In genomic region chr7:57966216-57966615, GRCm38 (mm10) we compare ENCODE assay signal across 28 mouse cellular contexts.
DNase-seq lines count a peak whose midpoint lies in the region.
"Had no signal": no experiment of that assay in that cellular context is flagged by ENCODE, and none has a peak within 500 bp of the region (broad histone marks: within the 10 kb centered on the region; RNA-seq: fewer than 3 reads in every experiment).

No protein-coding gene starts in this region.

- peak; percentile 4 for DNase-seq in embryo, embryonic 11 days
- no peak for DNase-seq in embryo, embryonic 9.5 days (ENCODE audit: extremely low spot score)
- DNase-seq in 416B (ENCODE audit: low read depth) (peak; percentile 4), ES-CJ7 (ENCODE audit: low read depth, low spot score) (peak; percentile 64), ZHBTc4 (ENCODE audit: low read depth, low spot score) (peak; percentile 41)
- no peak for DNase-seq in midbrain, embryonic 10.5 days (ENCODE audit: low spot score)
- no peak for DNase-seq in right cerebral cortex, postnatal 36 days (ENCODE audit: low spot score in 2 of 2)
- no peak for DNase-seq in cerebellum, postnatal 10 days
- DNase-seq: adrenal gland, postnatal 10 days; adrenal gland, postnatal 36 days; B cell, adult 2 months; cerebellum, adult 18-20 months; cerebellum, adult 9-10 months; cerebellum, postnatal 36 days; forebrain, postnatal 0 days; gastrocnemius, adult 2 months; gastrocnemius, postnatal 14 days; heart, adult 18-20 months; heart, postnatal 14 days; heart, postnatal 4 days; kidney, adult 11 months had no signal

- H3K9me3 ChIP-seq in midbrain, embryonic 10.5 days (replicated peaks): no peaks in the 10 kb centered on the region
- H3K9me3 ChIP-seq: embryonic facial prominence, embryonic 12.5 days; embryonic facial prominence, embryonic 15.5 days; heart, embryonic 12.5 days; heart, embryonic 15.5 days had no signal

- H3K27me3 ChIP-seq in midbrain, embryonic 10.5 days (ENCODE audit: low read depth, poor library complexity, severe bottlenecking): no peaks in the 10 kb centered on the region
- H3K27me3 ChIP-seq: CH12.LX; embryonic facial prominence, embryonic 12.5 days; embryonic facial prominence, embryonic 15.5 days; heart, embryonic 12.5 days; heart, embryonic 15.5 days had no signal

- no peaks in the 10 kb centered on the region for H3K36me3 ChIP-seq in midbrain, embryonic 10.5 days
- H3K36me3 ChIP-seq: embryonic facial prominence, embryonic 12.5 days; embryonic facial prominence, embryonic 15.5 days; heart, embryonic 12.5 days; heart, embryonic 15.5 days had no signal

- H3K4me1 ChIP-seq in midbrain, embryonic 10.5 days: no peaks in the 10 kb centered on the region
- H3K4me1 ChIP-seq: embryonic facial prominence, embryonic 12.5 days; embryonic facial prominence, embryonic 15.5 days; heart, embryonic 12.5 days; heart, embryonic 15.5 days had no signal

- H3K27ac ChIP-seq in midbrain, embryonic 10.5 days (replicated peaks): no peak overlapping the region
- H3K27ac ChIP-seq: embryonic facial prominence, embryonic 12.5 days; embryonic facial prominence, embryonic 15.5 days; gastrocnemius, adult 2 months; heart, embryonic 15.5 days; hindbrain, embryonic 14.5 days; hindbrain, postnatal 0 days had no signal

- no peak overlapping the region for H3K4me3 ChIP-seq in midbrain, embryonic 10.5 days
- H3K4me3 ChIP-seq: embryonic facial prominence, embryonic 12.5 days; embryonic facial prominence, embryonic 15.5 days; gastrocnemius, adult 2 months; heart, embryonic 12.5 days; heart, embryonic 15.5 days had no signal

Comparison
In these comparisons a context has a peak if more than half of its experiments do, and no peak if none do; other contexts are left out.
1. DNase-seq: peak in embryo, embryonic 11 days (single experiment), 416B (single experiment), ES-CJ7 (single experiment) and ZHBTc4 (single experiment); none in embryo, embryonic 9.5 days (single experiment), midbrain, embryonic 10.5 days (single experiment), right cerebral cortex, postnatal 36 days (0 of 2) and cerebellum, postnatal 10 days (0 of 2).